Mouse (Mus musculus) thymus, adult 2 months (tissue): ENCODE data around the gene Gap43.

Experiments used
- CTCF ChIP-seq: fragments of 200-500 bp; IDR thresholded peaks from 2 replicates; pipeline ENCODE4 v1.5.1; 2012; ENCODE audit warnings: mild to moderate bottlenecking, control low read depth, low read length, moderate library complexity, borderline replicate concordance; ENCODE audit not compliant: control insufficient read depth, poor library complexity, insufficient read depth; ENCODE audit errors: extremely low read depth
- POLR2A ChIP-seq: fragments of 200-500 bp; IDR thresholded peaks from 2 replicates; pipeline ENCODE4 v1.6.1; 2012; ENCODE audit warnings: mild to moderate bottlenecking, low read length, control low read depth, moderate library complexity; ENCODE audit not compliant: control insufficient read depth, poor library complexity, insufficient read depth; ENCODE audit errors: extremely low read depth

DNA sequence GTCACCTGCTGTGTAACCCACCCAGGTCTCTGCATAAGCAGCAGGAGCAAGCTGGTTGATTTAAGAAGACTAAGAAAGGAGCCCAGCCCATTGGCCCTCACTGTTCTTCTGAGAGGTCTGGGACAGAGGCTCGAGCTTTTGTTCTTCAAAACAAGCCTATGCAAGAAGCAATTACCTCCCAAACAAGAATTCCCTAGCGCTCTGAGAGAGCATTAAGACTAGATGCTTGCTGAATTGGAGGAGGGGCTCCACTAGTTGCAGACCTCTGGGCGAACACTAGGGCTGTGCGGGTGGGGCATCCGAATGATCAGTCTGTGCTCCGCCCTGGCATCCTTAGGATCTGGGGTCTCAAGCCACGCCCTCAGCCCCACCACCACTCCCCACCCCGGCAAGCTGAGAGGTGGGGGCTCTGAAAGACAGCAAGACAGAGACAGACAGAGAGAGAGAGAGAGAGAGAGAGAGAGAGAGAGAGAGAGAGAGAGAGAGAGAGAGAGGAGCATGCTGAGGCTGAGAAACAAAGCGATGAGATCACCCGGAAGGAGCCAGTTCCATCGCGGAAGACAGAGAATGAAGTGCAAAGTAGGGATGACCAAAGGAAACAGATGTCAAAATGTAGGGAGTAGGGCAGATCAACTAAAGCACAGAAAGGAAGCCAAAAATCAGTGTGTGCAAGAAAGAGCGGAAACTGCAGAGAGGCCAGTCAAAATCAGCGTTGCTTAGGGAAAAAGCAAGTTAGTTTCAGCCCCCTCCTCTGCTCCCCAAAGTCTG, 34.3 kb downstream of the Gap43 start:
- no peak for TF ChIP-seq CTCF
- no peak for TF ChIP-seq POLR2A
